Mouse (Mus musculus): Measurements from ENCODE around the gene Lgals12.
A peak's percentile ranks its signal among the peaks of the same experiment; 100 is the strongest.

Lgals12 gene

DNA sequence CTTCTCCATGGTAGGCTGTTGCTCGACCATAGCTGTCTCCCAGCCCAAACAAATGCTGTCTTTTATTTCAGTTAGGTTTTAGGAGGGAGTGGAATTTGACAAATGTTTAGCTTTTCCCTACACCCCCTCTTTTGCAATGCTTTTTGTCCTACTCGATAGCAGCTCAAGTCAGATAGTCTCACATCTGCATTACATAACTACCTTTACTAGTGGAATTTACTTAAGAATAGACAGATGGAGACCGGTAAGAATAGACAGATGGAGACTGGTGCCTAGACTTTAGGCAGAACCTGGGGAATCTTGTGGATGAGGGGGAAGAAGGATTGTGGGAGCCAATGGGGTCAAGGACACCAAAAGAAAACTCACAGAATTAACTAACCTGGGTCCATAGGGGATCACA, 23.4 kb downstream of the Lgals12 start:
- DNase-seq (ENCODE audit: low read depth, low spot score) = peak; percentile 88

DNA sequence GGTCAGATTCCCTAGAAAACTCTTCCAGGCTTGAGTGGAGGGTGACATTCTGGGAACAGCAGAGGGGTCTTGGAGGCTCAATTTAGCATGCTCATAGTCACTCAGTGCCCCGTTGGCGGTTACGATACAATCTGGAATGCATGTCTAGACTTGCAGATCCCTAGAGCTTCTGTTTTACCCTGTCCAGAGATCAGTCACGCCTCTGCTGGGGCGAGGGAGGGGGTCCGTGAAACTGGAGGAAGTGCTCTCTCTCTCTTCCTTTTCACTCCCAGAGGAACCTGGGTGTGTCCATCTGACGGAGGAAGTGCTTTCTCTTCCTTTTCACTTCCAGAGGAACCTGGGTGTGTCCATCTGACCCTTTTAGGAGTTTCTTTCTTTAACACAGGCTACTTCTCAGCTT, 23.9 kb downstream of the Lgals12 start:
- peak; percentile 96 for DNase-seq (ENCODE audit: low read depth, low spot score)

DNA sequence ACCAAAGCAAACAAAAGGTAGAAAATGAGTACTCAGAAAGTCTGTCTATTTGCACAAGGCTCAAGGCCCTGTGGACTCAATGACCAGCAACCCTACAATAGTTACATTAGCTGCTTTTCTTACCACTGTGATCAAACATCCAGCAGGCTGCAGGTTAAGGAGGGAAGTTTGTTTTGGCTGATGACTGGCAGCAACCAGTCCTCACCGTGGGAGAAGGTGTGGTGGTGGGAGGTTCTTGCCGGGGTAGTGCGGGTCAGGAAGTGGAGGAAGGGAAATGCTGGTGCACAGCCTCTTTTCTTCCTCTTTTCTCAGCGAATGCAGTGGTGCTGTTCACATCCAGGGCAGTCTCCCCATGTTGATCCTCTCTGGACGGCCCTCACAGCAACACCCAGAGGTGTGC, 26.0 kb downstream of the Lgals12 start:
- peak; percentile 76 for DNase-seq (ENCODE audit: low read depth, low spot score)

DNA sequence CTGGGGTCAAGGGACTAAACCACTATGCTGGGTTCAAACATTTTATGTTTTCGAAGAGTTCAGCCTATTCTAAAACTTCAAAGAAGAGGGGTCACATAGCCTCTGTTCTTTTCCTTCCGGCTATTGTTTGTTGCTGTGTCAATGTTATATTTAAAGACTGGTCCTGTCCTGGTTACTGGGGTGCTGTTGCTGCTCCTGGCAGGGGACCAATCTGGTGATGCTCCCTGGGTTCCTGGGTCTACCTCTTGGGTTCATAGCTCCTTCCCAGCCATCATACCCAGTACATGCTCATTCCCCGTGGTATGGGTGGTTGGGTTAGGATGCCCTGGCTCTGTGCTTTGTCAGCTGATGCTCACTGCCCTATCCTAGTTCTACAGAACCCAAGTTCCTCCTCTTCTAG, 29.3 kb downstream of the Lgals12 start:
- DNase-seq (ENCODE audit: low read depth, low spot score) = no peak

DNA sequence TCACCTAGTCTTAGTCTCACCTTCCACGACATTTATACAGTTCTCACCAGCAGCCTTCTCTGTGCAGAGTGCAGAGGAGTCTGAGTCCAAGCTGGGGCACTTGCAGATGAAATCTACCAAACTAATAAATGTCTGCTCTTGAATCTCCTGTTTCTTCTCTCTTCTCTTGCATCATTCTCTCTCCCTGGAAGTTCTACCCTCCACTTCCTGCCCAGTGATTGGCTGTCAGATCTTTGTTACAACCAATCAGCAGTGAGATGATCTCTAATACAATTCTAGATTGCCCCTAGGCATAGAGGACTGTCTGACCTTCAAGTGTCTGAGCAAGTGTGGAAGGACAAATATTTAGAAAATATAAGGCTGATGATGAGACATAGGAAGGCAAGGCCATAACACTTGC, 30.8 kb downstream of the Lgals12 start:
- no peak for DNase-seq (ENCODE audit: low read depth, low spot score)

DNA sequence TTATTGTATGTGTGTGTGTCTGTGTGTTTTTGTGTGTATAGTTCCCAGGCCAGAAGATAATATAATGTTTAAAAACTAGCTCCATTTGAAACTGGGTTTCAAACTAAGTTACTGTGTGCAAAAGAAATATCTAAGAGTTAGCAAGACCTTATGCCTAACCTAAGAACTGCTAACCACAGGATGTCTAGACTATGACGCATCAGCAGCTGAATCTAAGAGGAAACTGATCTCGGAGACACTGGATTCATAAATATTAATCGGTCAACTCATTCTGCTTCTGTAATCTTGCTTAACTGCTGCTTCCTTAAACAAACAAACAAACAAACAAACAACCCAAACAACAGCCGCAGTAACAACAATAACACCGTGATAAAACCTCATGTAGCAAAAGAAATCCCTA, 37.3 kb downstream of the Lgals12 start:
- no peak for DNase-seq (ENCODE audit: low read depth, low spot score)

DNA sequence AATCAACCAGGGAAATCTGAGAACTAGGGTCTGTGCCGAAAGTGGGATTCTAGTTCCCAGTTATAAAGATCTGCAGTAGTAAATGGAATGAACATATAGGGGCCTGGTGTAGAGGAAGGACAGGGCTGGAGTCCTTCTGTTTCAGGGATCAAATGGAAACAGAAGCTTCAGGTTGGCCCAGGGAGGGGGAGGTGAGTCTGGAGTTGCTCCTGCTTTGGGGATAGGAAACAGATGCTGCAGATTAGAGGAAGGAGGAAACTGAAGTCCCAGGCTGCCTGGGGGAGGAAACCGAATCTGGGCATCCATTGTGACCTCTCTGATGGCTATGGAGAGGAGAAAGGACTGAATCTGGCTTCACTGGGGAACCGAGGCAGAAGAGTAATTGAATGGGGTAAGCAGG, 38.6 kb downstream of the Lgals12 start:
- no peak for DNase-seq (ENCODE audit: low read depth, low spot score)

DNA sequence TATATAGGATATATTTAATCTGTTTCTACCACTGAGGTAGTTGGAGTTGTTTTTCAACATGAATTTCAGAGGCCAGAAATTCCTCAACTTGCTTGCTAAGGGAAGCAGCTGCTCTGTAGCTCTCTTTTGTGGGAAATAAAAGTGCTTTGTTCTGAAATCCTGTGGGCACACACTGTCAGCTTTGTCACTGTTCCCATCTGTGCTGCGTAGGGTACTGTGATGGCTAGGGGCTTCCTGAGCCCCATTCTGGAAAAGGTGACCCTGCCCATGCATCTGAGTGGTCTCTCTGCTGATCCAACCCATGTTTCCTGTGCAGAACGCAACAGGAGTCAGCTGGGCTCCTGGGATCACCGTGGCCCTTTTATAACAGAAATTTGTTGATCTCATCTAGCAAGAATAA, 40.2 kb downstream of the Lgals12 start:
- DNase-seq (ENCODE audit: low read depth, low spot score) = no peak

DNA sequence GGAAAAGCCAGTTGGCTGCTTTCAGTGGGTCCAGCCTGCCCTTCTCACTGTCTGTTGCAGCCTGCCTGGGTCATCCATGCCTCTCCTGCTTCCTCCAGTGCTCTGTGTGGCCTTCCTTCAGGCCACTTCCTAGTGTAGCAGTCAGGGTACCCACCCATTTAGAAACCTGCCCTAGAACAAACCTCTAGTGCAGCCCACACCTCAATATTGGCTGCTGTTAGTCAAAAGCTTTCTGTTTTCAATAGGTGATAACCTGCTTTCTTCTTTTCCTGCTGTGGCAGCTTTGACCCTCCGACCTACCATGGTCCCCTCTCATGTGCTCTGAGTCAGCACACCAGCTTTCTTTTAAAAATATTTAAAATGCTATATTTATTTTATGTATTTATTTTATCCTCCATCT, 42.5 kb downstream of the Lgals12 start:
- no peak for DNase-seq (ENCODE audit: low read depth, low spot score)

DNA sequence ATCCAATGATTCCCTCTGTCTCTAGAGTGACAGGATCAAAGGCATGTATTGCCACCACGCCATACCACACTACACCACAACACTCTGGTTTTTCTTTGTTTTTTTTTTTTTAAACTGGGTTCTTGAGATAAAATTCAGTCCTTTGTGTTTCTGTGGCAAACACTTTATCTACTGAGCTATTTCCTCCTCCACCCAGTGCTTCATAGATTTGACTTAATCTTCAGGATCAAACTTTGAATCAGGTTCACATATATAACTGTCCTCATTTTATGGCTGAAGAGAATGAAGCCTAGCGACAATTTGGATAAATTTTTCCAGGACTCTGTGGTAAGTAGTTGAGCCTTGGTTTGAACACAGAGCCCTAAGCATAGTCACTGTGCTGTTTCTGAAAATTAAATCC, 43.3 kb downstream of the Lgals12 start:
- DNase-seq (ENCODE audit: low read depth, low spot score) = no peak

DNA sequence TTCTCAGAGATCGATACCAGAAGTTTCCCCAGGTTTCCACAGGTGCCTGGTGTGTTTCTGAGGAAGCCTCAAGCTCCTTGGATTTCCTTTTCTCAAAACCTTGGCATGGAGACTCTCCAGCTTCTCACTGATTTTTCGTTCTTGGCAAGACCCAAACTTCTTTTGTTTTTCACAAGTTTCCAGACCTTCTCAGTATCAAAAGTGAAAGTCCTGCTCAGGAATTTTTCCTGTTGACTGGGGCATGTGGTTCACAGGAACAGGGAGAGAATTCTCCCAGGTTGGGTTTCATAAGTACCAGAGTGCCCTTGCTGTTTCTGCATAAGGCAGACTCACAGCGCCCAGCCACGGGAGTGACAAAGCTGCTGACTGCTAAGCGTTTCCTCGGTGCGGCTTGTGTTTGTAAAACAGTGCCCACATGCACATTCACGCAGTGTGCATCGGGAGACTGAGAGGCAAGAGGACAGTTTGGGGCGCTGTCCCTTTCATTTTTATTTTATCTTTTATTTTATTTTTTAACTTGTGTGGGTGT, 44.3 kb downstream of the Lgals12 start:
- DNase-seq (ENCODE audit: low read depth, low spot score) = no peak

DNA sequence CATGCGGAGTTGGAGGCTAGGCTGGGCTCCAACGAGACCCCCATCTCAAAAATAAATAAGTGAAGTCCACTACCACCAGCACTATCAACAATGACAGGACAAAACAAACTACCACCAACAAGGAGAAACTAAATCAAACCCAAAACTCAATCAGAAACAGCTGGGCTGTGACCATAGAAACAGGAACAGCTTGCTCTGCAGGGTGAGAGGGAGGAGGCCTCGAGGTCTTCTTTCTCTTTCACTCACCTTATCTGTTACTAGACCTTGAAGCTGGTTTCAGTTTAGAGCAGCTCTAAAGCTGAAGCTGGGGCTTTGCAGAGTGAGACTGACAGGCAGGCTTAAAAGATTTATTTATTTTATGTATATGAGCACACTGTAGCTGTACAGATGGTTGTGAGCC, 45.5 kb downstream of the Lgals12 start:
- no peak for DNase-seq (ENCODE audit: low read depth, low spot score)

DNA sequence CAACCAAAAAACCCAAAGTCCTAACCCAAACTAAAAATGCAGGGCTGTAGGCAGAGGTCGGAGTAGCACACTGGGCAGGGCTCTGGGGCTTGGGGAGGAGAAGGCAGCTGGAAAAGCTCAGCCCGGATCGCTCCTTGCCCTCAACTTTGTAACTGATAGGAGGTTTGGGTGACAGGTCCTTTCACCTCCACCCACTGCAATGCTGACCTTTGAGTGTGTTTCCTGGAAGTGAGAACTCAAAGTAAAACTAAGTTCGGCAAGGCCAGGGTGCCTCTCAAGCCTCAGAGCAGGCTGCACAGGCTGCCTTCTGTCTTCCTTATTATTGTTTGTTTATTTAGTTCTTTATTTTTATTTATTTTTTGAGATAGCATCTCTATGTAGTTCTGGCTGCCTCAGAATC, 47.0 kb downstream of the Lgals12 start:
- DNase-seq (ENCODE audit: low read depth, low spot score) = no peak

DNA sequence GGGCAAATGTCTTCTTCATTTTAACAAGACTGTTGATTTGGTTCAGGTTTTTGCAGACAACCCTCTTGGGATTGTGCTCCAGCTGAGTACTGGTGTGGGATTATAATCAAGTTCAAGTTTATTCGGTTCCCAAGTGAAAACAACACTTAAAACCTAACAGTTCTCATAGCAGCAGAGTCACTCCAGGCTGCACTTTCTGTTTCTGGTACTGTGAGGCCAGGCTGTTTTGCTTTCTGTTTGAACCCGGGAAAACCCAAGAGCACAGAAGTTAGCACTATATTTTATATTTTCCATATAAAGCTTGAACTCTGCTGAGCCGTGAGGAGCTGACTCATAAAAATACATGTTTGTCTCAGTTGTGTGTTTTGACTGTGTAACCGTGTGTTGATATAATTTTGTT, 48.3 kb downstream of the Lgals12 start:
- no peak for DNase-seq (ENCODE audit: low read depth, low spot score)

DNA sequence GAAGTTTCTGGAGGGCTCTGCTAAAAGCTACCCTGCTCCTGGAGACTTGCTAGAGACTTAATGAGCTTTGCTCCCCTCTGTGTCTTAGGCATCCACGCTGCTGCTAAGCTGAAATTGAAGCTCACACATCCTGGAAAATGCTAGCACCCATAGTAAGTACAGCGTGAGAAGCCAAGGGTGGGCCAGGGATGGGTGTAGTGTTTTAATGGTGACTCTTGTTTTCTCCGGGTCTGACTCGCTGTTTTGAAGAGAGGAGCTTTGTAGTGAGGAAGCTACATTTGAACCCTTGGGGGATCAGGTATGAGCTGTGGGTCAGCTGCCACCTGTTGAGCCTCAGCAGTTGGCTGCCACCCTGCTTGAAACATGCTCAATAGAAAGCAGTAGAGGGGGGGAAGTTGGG, 49.1 kb downstream of the Lgals12 start:
- DNase-seq (ENCODE audit: low read depth, low spot score) = no peak

DNA sequence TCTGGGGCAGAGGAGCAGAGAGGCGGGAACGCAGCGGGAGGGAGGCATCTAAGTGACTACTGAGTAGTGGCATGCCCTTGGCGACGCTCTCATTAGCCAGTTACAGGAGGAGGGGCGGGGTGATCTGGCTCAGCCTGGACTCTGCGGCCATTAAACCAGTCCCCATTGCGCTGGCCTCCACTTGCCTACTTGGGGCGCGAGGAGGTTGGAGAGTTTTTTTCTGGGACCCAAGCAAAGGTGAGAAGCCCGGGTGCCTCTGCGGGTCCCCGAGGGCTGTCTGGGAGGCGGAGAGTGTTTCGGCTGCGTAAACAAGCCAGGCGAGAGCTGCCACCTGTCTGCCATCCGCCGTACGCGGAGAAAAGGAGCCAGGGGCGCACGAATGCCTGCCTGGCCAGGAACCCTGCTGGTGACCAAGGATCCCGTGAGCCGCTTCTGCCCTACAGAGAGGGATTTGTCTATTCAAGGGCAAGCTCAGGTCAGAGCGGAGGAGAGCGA, 49.6 kb downstream of the Lgals12 start, which contains the start of gene Pla2g16:
TSS of gene Pla2g16 (plus strand) at position 132 of the 495 bp plus-strand sequence.
- DNase-seq (ENCODE audit: low read depth, low spot score) = peak; percentile 61

DNA sequence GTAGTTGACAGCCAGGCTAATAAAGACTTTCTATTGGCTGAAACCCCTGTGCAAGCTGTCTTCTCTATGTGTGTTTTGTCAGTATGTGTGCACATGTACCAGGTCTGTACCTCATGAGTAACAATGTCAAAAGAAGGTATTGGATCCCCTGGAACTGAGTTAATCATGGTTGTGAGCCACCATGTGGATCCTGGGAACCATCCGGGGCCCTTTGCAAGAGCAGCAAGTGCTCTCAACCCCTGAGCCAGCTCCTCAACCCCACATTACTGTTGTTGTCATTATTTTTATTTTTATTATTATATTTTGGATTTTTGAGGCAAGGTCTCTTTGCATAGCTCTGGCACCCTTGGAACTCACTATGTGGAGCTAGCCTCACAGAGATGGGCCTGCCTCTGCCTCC, 50.4 kb downstream of the Lgals12 start:
- DNase-seq (ENCODE audit: low read depth, low spot score) = no peak

DNA sequence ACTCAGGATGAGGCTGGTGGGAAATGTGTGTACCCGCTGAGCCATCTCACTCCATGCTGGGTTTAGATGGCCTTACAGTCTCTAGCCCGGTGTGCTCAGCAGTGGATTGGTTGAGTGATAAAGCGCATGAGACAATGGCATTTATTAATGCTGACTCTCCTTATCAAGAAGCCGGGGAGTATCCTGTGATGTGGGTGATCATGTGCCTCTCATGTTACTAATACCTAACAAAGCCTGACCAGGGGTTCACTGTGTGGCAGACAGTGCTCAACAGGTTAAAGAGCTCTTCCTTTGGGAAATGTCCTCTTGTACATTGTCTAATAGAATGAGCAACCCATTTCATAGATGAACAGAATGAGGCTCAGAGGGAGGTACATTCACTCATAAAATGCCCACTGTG, 52.1 kb downstream of the Lgals12 start:
- no peak for DNase-seq (ENCODE audit: low read depth, low spot score)

DNA sequence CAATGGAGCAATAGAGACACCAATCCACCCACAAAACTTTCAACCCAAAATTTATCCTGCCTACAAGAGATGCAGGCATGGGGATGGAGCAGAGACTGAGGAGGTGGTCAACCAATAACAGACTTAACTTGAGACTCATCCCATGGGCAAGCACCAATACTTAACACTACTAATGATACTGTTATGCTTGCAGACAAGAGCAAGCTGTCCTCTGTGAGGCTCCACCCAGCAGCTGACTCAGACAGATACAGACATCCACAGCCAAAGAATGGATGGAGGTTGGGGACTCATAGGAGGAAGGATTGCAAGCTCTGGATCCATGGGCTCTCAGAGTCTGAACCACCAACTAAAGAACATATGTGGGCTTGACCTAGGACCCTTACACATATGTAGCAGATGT, 53.6 kb downstream of the Lgals12 start:
- no peak for DNase-seq (ENCODE audit: low read depth, low spot score)

DNA sequence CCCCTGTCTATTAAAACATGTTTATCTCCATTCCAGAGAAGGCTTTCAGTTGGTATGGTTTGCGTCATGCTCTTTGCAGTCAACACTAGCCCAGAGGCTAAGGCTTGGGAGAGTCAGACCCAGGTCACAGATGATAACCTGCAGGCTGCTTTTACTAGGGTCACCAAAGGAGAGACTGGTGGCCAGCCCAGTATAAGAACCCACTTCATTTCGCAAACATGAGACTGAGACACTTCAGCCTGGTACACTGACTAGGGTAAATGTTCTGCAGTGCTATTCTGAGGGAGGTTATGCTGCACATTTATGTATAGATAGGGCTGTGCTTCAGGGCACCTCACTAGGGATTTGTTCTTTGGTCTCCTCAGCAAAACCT, 54.7 kb downstream of the Lgals12 start:
- DNase-seq (ENCODE audit: low read depth, low spot score) = no peak

DNA sequence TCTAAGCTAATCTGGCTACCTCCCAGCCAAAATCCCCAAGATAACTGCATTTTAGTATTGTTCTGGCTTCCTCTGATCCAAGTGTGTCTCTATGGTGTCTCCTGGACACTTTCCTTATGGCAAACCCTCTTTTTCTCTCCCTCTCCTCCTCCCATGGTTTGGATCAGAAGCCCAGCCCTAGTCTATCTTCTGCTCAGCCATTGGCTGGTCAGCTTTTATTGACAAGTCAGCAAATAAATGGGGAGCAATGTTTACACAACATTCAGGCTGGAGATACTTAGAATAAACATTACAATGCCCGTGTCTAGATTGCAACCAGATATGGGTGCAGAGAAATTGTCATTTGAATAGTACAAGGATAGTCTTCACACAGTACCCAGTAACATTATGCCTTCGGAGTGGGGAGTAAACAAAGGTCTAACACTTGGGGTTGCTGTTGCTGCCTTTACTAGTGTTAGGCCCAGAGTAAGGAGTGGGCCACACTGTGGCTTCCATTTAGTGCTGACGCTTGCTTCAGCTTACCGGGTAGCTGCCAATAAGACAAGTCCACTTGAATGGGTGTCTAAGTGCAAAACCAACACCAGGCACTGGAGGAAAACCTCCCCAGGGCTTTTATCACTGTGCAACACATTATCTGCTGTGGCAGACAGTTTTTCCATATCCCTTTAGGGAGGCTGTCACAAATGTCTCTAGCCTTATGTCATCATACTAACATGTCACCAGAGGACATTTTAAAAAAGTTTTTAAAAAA, 55.3 kb downstream of the Lgals12 start:
- no peak for DNase-seq (ENCODE audit: low read depth, low spot score)

DNA sequence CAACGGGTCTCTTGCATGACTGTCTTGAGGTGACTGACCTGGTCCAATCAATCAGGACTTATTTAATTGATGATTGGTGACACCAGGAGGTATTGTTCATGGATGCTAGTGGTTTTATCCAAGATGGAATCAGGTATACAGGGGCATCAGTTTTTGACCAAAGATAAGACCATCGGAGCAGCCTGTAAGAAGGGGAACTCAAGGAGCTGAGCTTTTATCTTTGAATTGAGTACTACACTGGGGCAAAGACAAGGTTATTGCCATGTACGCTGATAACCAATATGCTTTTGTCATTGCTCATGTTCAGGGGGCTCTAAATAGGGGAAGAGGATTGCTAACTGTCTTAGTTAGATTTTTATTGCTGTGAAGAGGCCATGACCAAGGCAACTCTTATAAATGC, 58.1 kb downstream of the Lgals12 start:
- DNase-seq (ENCODE audit: low read depth, low spot score) = no peak
